Mouse (Mus musculus) megakaryocyte, embryonic 14.5 days (primary cell): ENCODE measurements at regions not wholly inside any gene's neighbourhood (a gene's known extent, or its start where the extent isn't known, plus 50 kb on each side); places are given as distances from the start of the nearest gene placed in this dataset.

Experiments
- FLI1 ChIP-seq: IDR thresholded peaks from 2 replicates; pipeline ENCODE4 v1.6.1; 2012; ENCODE audit warnings: low read length, inconsistent platforms, mixed read lengths
- GATA1 ChIP-seq: IDR thresholded peaks from 3 replicates; pipeline ENCODE4 v1.6.1; 2012; ENCODE audit warnings: mixed read lengths, low read length, inconsistent platforms, borderline replicate concordance

DNA sequence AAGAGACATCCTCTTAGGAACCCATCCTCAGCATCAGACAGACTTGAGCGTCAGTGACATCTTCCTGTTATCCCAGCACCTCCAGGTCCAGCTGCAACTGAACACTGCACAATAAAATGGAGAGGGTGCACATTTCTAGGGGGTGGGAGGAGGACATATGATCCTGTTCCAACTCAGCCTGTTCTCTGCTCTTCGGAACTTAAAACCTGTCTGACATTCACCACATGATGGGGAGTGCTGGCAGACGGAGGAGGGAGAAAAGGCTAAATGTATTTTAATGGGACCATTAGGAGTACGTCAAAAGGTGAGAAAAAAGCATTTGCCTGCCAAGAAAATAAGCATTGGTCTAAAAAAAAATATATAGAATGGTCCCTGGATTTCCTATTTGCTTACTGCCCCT lies 212.4 kb upstream of the Jarid2 start:
- TF ChIP-seq FLI1 (no peak), GATA1 (no peak)
